In the genomic region with DNA sequence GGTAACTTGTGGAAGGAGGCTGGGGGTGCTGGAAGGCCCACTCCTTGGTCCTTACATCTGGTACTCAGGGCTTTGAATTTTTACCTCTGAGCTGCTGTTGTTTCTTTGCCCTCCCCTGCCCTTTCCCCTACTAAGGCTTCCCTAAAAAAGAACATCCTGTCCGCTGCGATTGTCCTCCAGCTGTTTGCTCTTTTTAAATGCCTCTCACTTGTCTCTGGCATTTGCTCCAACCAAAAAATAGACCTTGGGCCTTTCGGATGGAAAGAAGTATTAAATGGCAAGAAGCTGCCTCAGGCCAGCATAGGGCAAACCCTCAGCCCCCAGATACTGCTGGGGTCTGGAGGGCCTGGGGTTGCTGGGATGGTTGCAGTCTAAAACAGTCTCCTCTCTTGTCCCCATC, we compare ENCODE assay signal across 16 mouse cellular contexts.
"Had no signal": no experiment of that assay in that cellular context is flagged by ENCODE, and none has a peak within 500 bp of the region (broad histone marks: within the 10 kb centered on the region; RNA-seq: fewer than 3 reads in every experiment).

No protein-coding gene starts in this region.

- H3K9ac ChIP-seq: limb, embryonic 13.5 days; liver, embryonic 13.5 days; midbrain, embryonic 12.5 days; neural tube, embryonic 13.5 days had no signal

- H3K9me3 ChIP-seq: liver, embryonic 13.5 days; midbrain, embryonic 12.5 days; neural tube, embryonic 13.5 days had no signal

- H3K36me3 ChIP-seq: limb, embryonic 13.5 days; liver, embryonic 13.5 days; midbrain, embryonic 12.5 days; neural tube, embryonic 13.5 days had no signal

- H3K4me2 ChIP-seq: limb, embryonic 13.5 days; liver, embryonic 13.5 days; midbrain, embryonic 12.5 days; neural tube, embryonic 13.5 days had no signal

- ATAC-seq: midbrain, embryonic 16.5 days had no signal

- DNase-seq: kidney, adult 11 months; kidney, adult 9 months; kidney, postnatal 36 days; layer of hippocampus, adult 9-11 months; layer of hippocampus, postnatal 36 days; liver, embryonic 13.5 days; lung, adult 2 months; retina, postnatal 1 day; right cerebral cortex, postnatal 4 days; spleen, adult 18-20 months; thymus, postnatal 14 days had no signal

- H3K4me3 ChIP-seq: limb, embryonic 13.5 days; liver, embryonic 13.5 days; midbrain, embryonic 12.5 days; neural tube, embryonic 13.5 days had no signal

- H3K27ac ChIP-seq: kidney, postnatal 0 days; limb, embryonic 13.5 days; liver, embryonic 13.5 days; midbrain, embryonic 12.5 days; neural tube, embryonic 13.5 days had no signal
